Mouse (Mus musculus): ENCODE data around the gene Gabarap. TPM values are rescaled to one million over a fixed set of nuclear protein-coding genes. Genes with fewer than 3 reads are reported as not detected.

Gene Gabarap
- polyA plus RNA-seq, 1 experiment = not detected

DNA sequence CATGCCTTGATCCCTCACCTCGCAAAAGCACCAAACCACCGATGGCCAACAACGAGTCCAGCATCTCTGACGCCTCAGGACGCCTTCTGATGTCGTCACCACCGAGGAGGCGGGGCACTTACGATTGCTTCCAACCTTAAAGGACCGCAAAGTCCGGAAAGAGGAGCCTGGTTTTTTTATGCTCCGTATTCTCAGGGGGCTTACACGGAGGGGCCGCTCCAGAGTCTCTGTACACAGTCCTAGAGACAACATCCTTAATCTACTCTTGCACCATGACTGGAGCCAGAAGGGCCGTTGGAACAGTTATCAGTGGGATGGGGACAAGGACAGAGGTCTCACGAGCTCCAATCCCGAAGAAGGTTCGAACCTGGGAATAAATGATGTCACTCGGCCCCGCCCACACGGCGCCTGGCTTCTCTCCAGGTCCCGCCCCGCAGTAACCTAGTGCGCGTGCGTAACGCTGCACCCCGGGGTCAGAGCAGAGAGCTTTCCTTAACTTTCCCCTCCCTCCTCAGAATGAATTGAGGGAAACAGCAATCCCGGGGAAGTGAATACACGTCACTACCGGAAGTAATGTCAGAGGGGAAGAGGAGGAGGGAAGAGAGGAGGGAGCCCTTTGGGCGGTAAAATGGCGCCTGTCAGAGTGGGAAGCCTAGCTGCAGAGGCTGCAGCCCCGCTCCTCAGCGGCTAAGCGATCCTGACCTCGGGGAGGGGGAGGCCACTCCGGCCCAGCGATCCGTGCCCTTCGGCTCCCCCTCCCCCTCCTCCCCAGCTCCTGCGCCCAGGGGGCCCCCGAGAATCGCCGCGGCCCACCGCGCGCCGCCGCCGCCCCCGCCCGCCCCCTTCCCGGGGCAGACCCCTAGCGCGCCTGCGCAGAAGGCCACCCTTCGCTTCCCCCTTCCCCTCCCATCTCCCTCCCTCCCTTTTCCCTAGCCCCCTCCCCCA, 10.5 kb upstream of the Gabarap start:
- peak overlapping the region; percentile 89 for H3K4me3 ChIP-seq (ENCODE audit: insufficient read depth, low read depth, low read length)
- WGBS = 1% methylated on average over 56 of the region's 60 CpGs
- TF ChIP-seq POLR2A (IDR thresholded peaks at IDR 0.05; ENCODE audit: insufficient read depth, low read depth, low read length) (peak; percentile 47; the same call in 1 of the 2 replicates), CTCF (IDR thresholded peaks at IDR 0.05; ENCODE audit: insufficient read depth, low read depth, low read length) (no peak)
- H3K4me1 ChIP-seq (ENCODE audit: control insufficient read depth, insufficient read depth, low read length) = peaks cover 9% of the 10 kb centered on the region
- peak overlapping the region; percentile 98 for H3K27ac ChIP-seq (ENCODE audit: insufficient read depth, low read depth, low read length)

GRCm38 (mm10) chr11:69981141-69981762, 9.7 kb upstream of the Gabarap start, which contains the start of gene Ctdnep1:
Gene Ctdnep1, plus strand, starts transcription at chr11:69981156.
- Histone ChIP-seq H3K4me3 (ENCODE audit: insufficient read depth, low read depth, low read length) (peak within 1 kb of the TSS; percentile 89), H3K4me1 (ENCODE audit: control insufficient read depth, insufficient read depth, low read length) (peaks cover 9% of the 10 kb centered on the region), H3K27ac (ENCODE audit: insufficient read depth, low read depth, low read length) (peak within 1 kb of the TSS; percentile 98)
- under 1% methylated on average over 43 of the region's 43 CpGs for WGBS
- TF ChIP-seq CTCF (IDR thresholded peaks at IDR 0.05; ENCODE audit: insufficient read depth, low read depth, low read length) (no peak), POLR2A (IDR thresholded peaks at IDR 0.05; ENCODE audit: insufficient read depth, low read depth, low read length) (no peak)

GRCm38 (mm10) chr11:69982225-69982624, 8.7 kb upstream of the Gabarap start, which contains the start of gene Elp5:
Gene Elp5, minus strand, starts transcription at chr11:69982517.
- Histone ChIP-seq H3K4me1 (ENCODE audit: control insufficient read depth, insufficient read depth, low read length) (peaks cover 9% of the 10 kb centered on the region), H3K4me3 (ENCODE audit: insufficient read depth, low read depth, low read length) (peak within 1 kb of the TSS; percentile 89), H3K27ac (ENCODE audit: insufficient read depth, low read depth, low read length) (peak within 1 kb of the TSS; percentile 64)
- WGBS = 46% methylated on average over 8 of the region's 8 CpGs
- TF ChIP-seq POLR2A (IDR thresholded peaks at IDR 0.05; ENCODE audit: insufficient read depth, low read depth, low read length) (no peak), CTCF (IDR thresholded peaks at IDR 0.05; ENCODE audit: insufficient read depth, low read depth, low read length) (no peak)

DNA sequence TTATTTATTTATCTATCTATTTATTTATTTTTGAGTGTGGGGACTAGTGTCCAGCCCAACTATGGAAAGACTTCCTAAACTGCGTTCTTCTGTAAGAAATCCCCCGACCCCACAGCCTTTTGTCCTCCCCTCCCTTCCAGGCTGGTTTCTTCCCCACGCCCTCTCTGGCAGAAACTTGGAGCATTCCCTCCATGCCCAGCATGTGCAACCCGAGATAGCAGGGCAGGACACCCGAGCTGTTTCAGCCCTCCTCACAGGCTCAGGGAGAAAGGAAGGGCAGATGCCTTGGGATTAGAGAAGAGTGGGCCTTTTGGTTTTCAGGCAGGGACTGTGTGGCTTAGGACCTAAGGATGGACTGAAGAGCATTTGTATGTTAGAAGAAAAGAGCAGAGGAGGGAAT, 8.1 kb upstream of the Gabarap start:
- TF ChIP-seq CTCF (IDR thresholded peaks at IDR 0.05; ENCODE audit: insufficient read depth, low read depth, low read length) = no peak
- no peak for TF ChIP-seq POLR2A (IDR thresholded peaks at IDR 0.05; ENCODE audit: insufficient read depth, low read depth, low read length)
- 5% methylated on average over 5 of the region's 5 CpGs for WGBS
- H3K4me1 ChIP-seq (ENCODE audit: control insufficient read depth, insufficient read depth, low read length) = peaks cover 9% of the 10 kb centered on the region
- H3K27ac ChIP-seq (ENCODE audit: insufficient read depth, low read depth, low read length) = no peak overlapping the region
- no peak overlapping the region for H3K4me3 ChIP-seq (ENCODE audit: insufficient read depth, low read depth, low read length)

DNA sequence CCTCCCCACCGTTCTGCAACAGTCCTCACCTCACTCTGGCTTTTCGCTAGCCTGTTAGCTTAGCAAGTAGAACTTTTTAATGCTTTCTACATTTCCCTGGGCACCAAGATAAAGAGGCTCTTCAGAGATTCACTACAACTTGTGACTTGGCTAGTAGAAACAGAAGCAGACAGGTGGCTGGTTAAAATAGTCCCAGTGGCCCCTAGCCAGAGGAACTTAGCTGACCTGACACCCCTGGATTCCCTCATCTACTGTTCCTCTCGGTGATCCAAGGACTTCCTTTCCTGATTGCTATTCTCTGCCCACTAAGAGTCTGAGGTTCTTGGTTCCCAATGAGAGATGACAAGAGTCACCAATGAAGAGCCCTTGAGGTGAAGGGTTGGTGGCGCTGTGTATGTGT, 7.6 kb upstream of the Gabarap start:
- Histone ChIP-seq H3K4me3 (ENCODE audit: insufficient read depth, low read depth, low read length) (no peak overlapping the region), H3K4me1 (ENCODE audit: control insufficient read depth, insufficient read depth, low read length) (peaks cover 9% of the 10 kb centered on the region), H3K27ac (ENCODE audit: insufficient read depth, low read depth, low read length) (no peak overlapping the region)
- TF ChIP-seq CTCF (IDR thresholded peaks at IDR 0.05; ENCODE audit: insufficient read depth, low read depth, low read length) (no peak), POLR2A (IDR thresholded peaks at IDR 0.05; ENCODE audit: insufficient read depth, low read depth, low read length) (no peak)
- 73% methylated on average over 4 of the region's 4 CpGs for WGBS

GRCm38 (mm10) chr11:69984431-69984830, 6.5 kb upstream of the Gabarap start:
- WGBS = 88% methylated on average over 8 of the region's 8 CpGs
- H3K4me3 ChIP-seq (ENCODE audit: insufficient read depth, low read depth, low read length) = no peak overlapping the region
- TF ChIP-seq CTCF (IDR thresholded peaks at IDR 0.05; ENCODE audit: insufficient read depth, low read depth, low read length) (no peak), POLR2A (IDR thresholded peaks at IDR 0.05; ENCODE audit: insufficient read depth, low read depth, low read length) (no peak)
- peaks cover 9% of the 10 kb centered on the region for H3K4me1 ChIP-seq (ENCODE audit: control insufficient read depth, insufficient read depth, low read length)
- no peak overlapping the region for H3K27ac ChIP-seq (ENCODE audit: insufficient read depth, low read depth, low read length)

DNA sequence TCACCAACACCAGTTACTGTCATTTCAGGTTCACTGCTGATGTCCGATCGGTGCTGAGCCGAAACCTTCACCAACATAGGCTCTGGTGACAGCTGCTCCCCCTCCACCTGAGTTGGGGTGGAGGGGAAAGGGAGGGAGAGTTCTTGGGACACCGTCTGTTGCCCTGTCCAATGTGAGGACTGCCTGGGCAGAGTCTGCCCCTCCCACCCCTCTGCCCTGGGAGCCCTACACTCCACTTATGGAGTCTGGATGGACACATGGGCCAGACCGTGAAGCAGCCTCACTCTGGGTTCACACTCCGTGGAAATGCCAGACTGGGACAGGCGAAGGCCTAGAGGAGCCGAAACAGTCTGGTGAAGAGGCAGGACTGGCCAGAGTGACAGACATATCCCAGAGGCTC, 994 bp upstream of the Gabarap start:
- H3K4me3 ChIP-seq (ENCODE audit: insufficient read depth, low read depth, low read length) = no peak overlapping the region
- peaks cover 4% of the 10 kb centered on the region; the same call in 1 of the 2 replicates for H3K4me1 ChIP-seq (ENCODE audit: control insufficient read depth, insufficient read depth, low read length)
- 88% methylated on average over 8 of the region's 8 CpGs for WGBS
- TF ChIP-seq CTCF (IDR thresholded peaks at IDR 0.05; ENCODE audit: insufficient read depth, low read depth, low read length) (no peak), POLR2A (IDR thresholded peaks at IDR 0.05; ENCODE audit: insufficient read depth, low read depth, low read length) (no peak)
- no peak overlapping the region for H3K27ac ChIP-seq (ENCODE audit: insufficient read depth, low read depth, low read length)

GRCm38 (mm10) chr11:69991711-69992110, 768 bp downstream of the Gabarap start:
- TF ChIP-seq POLR2A (IDR thresholded peaks at IDR 0.05; ENCODE audit: insufficient read depth, low read depth, low read length) (peak; percentile 35; the same call in 1 of the 2 replicates), CTCF (IDR thresholded peaks at IDR 0.05; ENCODE audit: insufficient read depth, low read depth, low read length) (no peak)
- Histone ChIP-seq H3K4me3 (ENCODE audit: insufficient read depth, low read depth, low read length) (peak overlapping the region; percentile 69), H3K27ac (ENCODE audit: insufficient read depth, low read depth, low read length) (peak overlapping the region; percentile 43), H3K4me1 (ENCODE audit: control insufficient read depth, insufficient read depth, low read length) (peaks cover 4% of the 10 kb centered on the region; the same call in 1 of the 2 replicates)
- 0% methylated on average over 15 of the region's 15 CpGs for WGBS

GRCm38 (mm10) chr11:69992396-69992795, 1.5 kb downstream of the Gabarap start:
- TF ChIP-seq POLR2A (IDR thresholded peaks at IDR 0.05; ENCODE audit: insufficient read depth, low read depth, low read length) = no peak
- no peak for TF ChIP-seq CTCF (IDR thresholded peaks at IDR 0.05; ENCODE audit: insufficient read depth, low read depth, low read length)
- peaks cover 4% of the 10 kb centered on the region; the same call in 1 of the 2 replicates for H3K4me1 ChIP-seq (ENCODE audit: control insufficient read depth, insufficient read depth, low read length)
- H3K4me3 ChIP-seq (ENCODE audit: insufficient read depth, low read depth, low read length) = peak overlapping the region; percentile 31; the same call in 1 of the 2 replicates
- WGBS = 66% methylated on average over 10 of the region's 10 CpGs
- no peak overlapping the region for H3K27ac ChIP-seq (ENCODE audit: insufficient read depth, low read depth, low read length)

Data from olfactory bulb, adult 2 months (tissue).